Mouse (Mus musculus): ENCODE measurements at regions not wholly inside any gene's neighbourhood (a gene's known extent, or its start where the extent isn't known, plus 50 kb on each side); places are given as distances from the start of the nearest gene placed in this dataset.

- DNase-seq (ENCODE audit: low spot score in 2 of 2): no peak
Observed at GRCm38 (mm10) chr11:79825881-79826280, 136.3 kb downstream of the Utp6 start.

- DNase-seq (ENCODE audit: low spot score in 2 of 2): no peak
Observed at GRCm38 (mm10) chr11:79823631-79824310, 138.4 kb downstream of the Utp6 start.

GRCm38 (mm10) chr11:79821986-79822385 is 140.2 kb downstream of the Utp6 start:
- no peak for DNase-seq (ENCODE audit: low spot score in 2 of 2)

GRCm38 (mm10) chr11:79815156-79815555 is 147.0 kb downstream of the Utp6 start:
- DNase-seq (ENCODE audit: low spot score in 2 of 2): no peak

- no peak for DNase-seq (ENCODE audit: low spot score in 2 of 2)
Observed at GRCm38 (mm10) chr11:79806911-79807466, 155.2 kb downstream of the Utp6 start.

- no peak for DNase-seq (ENCODE audit: low spot score in 2 of 2)
Observed at GRCm38 (mm10) chr11:79806417-79806816, 155.8 kb downstream of the Utp6 start.

GRCm38 (mm10) chr11:79805981-79806415 is 156.2 kb downstream of the Utp6 start:
- no peak for DNase-seq (ENCODE audit: low spot score in 2 of 2)

- no peak for DNase-seq (ENCODE audit: low spot score in 2 of 2)
Observed at GRCm38 (mm10) chr11:79803971-79804370, 158.2 kb downstream of the Utp6 start.

- peak in 1 of 2 experiments; percentile 44 for DNase-seq (ENCODE audit: low spot score in 2 of 2)
Observed at GRCm38 (mm10) chr11:79803006-79803405, 159.2 kb downstream of the Utp6 start.

GRCm38 (mm10) chr11:79802566-79802965 is 159.6 kb downstream of the Utp6 start:
- DNase-seq (ENCODE audit: low spot score in 2 of 2): no peak

GRCm38 (mm10) chr11:79800256-79800655 is 161.9 kb downstream of the Utp6 start:
- DNase-seq (ENCODE audit: low spot score in 2 of 2): no peak

- no peak for DNase-seq (ENCODE audit: low spot score in 2 of 2)
Observed at GRCm38 (mm10) chr11:79788251-79788741, 173.9 kb downstream of the Utp6 start.

GRCm38 (mm10) chr11:79787766-79788165 is 174.4 kb downstream of the Utp6 start:
- DNase-seq (ENCODE audit: low spot score in 2 of 2): no peak

GRCm38 (mm10) chr11:79784071-79784470 is 178.1 kb downstream of the Utp6 start:
- no peak for DNase-seq (ENCODE audit: low spot score in 2 of 2)

GRCm38 (mm10) chr11:79781966-79782365 is 180.2 kb downstream of the Utp6 start:
- no peak for DNase-seq (ENCODE audit: low spot score in 2 of 2)

GRCm38 (mm10) chr11:79779756-79780155 is 182.4 kb downstream of the Utp6 start:
- no peak for DNase-seq (ENCODE audit: low spot score in 2 of 2)

GRCm38 (mm10) chr11:79778522-79778921 is 183.7 kb downstream of the Utp6 start:
- no peak for DNase-seq (ENCODE audit: low spot score in 2 of 2)

GRCm38 (mm10) chr11:79777988-79778387 is 184.2 kb downstream of the Utp6 start:
- DNase-seq (ENCODE audit: low spot score in 2 of 2): no peak

GRCm38 (mm10) chr11:79776577-79776976 is 185.6 kb downstream of the Rab11fip4 start:
- DNase-seq (ENCODE audit: low spot score in 2 of 2): no peak

- DNase-seq (ENCODE audit: low spot score in 2 of 2): no peak
Observed at GRCm38 (mm10) chr11:79773755-79774154, 182.7 kb downstream of the Rab11fip4 start.

- no peak for DNase-seq (ENCODE audit: low spot score in 2 of 2)
Observed at GRCm38 (mm10) chr11:79771431-79771830, 180.4 kb downstream of the Rab11fip4 start.

GRCm38 (mm10) chr11:79767111-79767510 is 176.1 kb downstream of the Rab11fip4 start:
- no peak for DNase-seq (ENCODE audit: low spot score in 2 of 2)

- DNase-seq (ENCODE audit: low spot score in 2 of 2): no peak
Observed at GRCm38 (mm10) chr11:79766036-79766435, 175.0 kb downstream of the Rab11fip4 start.
